Mouse (Mus musculus) heart, adult 18-20 months (tissue): Measurements from ENCODE around the gene Dock4. TPM values are rescaled to one million over a fixed set of nuclear protein-coding genes. Genes with fewer than 3 reads are reported as not detected.
A peak's percentile ranks its signal among the peaks of the same experiment; 100 is the strongest.

Experiments
- DNase-seq, 2 experiments: peaks; one replicate each; pipeline ENCODE4 v3.0.0; 2021 to 2022; ENCODE audit warnings: mixed read lengths in 1 of 2
- total RNA-seq, 2 experiments: library from RNA; stranded (reverse); gene quantifications; 2 replicates each; pipeline ENCODE4 v1.2.3; 2021

Dock4 gene
- total RNA-seq, 2 experiments from 2014 or later = 11.9 to 13.9 TPM

- no peak for DNase-seq
Measured at GRCm38 (mm10) chr12:40511643-40512369, 66.1 kb downstream of the Dock4 start.

GRCm38 (mm10) chr12:40512370-40512693 lies 66.6 kb downstream of the Dock4 start:
- no peak for DNase-seq

GRCm38 (mm10) chr12:40512994-40513393 lies 67.2 kb downstream of the Dock4 start:
- DNase-seq = no peak

- DNase-seq = no peak
Measured at GRCm38 (mm10) chr12:40514021-40514420, 68.3 kb downstream of the Dock4 start.

GRCm38 (mm10) chr12:40522468-40522867 lies 76.7 kb downstream of the Dock4 start:
- DNase-seq = no peak

- no peak for DNase-seq
Measured at GRCm38 (mm10) chr12:40523020-40523419, 77.3 kb downstream of the Dock4 start.

- DNase-seq = peak in 1 of 2 experiments; percentile 57
Measured at GRCm38 (mm10) chr12:40525045-40525444, 79.3 kb downstream of the Dock4 start.

- peak; percentile 49 to 77 for DNase-seq
Measured at GRCm38 (mm10) chr12:40535655-40536618, 90.2 kb downstream of the Dock4 start.

- no peak for DNase-seq
Measured at GRCm38 (mm10) chr12:40537826-40538225, 92.1 kb downstream of the Dock4 start.

GRCm38 (mm10) chr12:40538318-40538717 lies 92.6 kb downstream of the Dock4 start:
- DNase-seq = no peak

GRCm38 (mm10) chr12:40538780-40539179 lies 93.0 kb downstream of the Dock4 start:
- no peak for DNase-seq

- DNase-seq = no peak
Measured at GRCm38 (mm10) chr12:40544273-40544672, 98.5 kb downstream of the Dock4 start.

- DNase-seq = no peak
Measured at GRCm38 (mm10) chr12:40546827-40547226, 101.1 kb downstream of the Dock4 start.

- DNase-seq = no peak
Measured at GRCm38 (mm10) chr12:40551317-40551716, 105.6 kb downstream of the Dock4 start.

- DNase-seq = no peak
Measured at GRCm38 (mm10) chr12:40552201-40552600, 106.4 kb downstream of the Dock4 start.

GRCm38 (mm10) chr12:40553929-40554328 lies 108.2 kb downstream of the Dock4 start:
- no peak for DNase-seq

- peak in 1 of 2 experiments; percentile 31 for DNase-seq
Measured at GRCm38 (mm10) chr12:40554941-40555511, 109.3 kb downstream of the Dock4 start.

GRCm38 (mm10) chr12:40558600-40558999 lies 112.8 kb downstream of the Dock4 start:
- DNase-seq = peak in 1 of 2 experiments; percentile 41

- peak; percentile 73 to 90 for DNase-seq
Measured at GRCm38 (mm10) chr12:40559103-40559502, 113.4 kb downstream of the Dock4 start.

GRCm38 (mm10) chr12:40563703-40564102 lies 118.0 kb downstream of the Dock4 start:
- DNase-seq = peak in 1 of 2 experiments; percentile 38

- DNase-seq = peak; percentile 34 to 42
Measured at GRCm38 (mm10) chr12:40564261-40564660, 118.5 kb downstream of the Dock4 start.

GRCm38 (mm10) chr12:40568365-40568885 lies 122.7 kb downstream of the Dock4 start:
- DNase-seq = no peak
